Mouse (Mus musculus): ENCODE measurements around the gene AI597479.

- TF ChIP-seq POLR2A (IDR thresholded peaks at IDR 0.05; ENCODE audit: borderline replicate concordance, insufficient read depth, low read length), result no peak
- TF ChIP-seq CTCF (IDR thresholded peaks at IDR 0.05; ENCODE audit: borderline replicate concordance, insufficient read depth, low read depth, low read length), result no peak
Measured at GRCm38 (mm10) chr1:43072028-43072427, 26.5 kb upstream of the AI597479 start.

Data from cerebellum, adult 2 months (tissue).